Mouse (Mus musculus) thymus, postnatal 0 days (tissue): ENCODE results near the gene Dhps. TPM values are rescaled to one million over a fixed set of nuclear protein-coding genes. Genes with fewer than 3 reads are reported as not detected.
A peak's percentile ranks its signal among the peaks of the same experiment; 100 is the strongest.
"Not testable (repeated sequence)": the region's sequence is repeated elsewhere in the genome, so short reads cannot be mapped to it uniquely, and the experiment has no call there.

Source experiments
- DNase-seq: peaks from one replicate; pipeline ENCODE4 v3.0.0-alpha.2; 2015; ENCODE audit warnings: low spot score
- polyA plus RNA-seq: library from polyadenylated mRNA; unstranded; fragments of >200 nt; fragmentation: Nextera tagmentation; extraction: Ambion mirVana; gene quantifications from 2 replicates; pipeline ENCODE4 v1.2.1, GENCODE M21; 2015

Dhps gene
- polyA plus RNA-seq, 1 experiment from 2014 or later, result 78.0 TPM

GRCm38 (mm10) chr8:85059879-85060616 lies 11.5 kb upstream of the Dhps start, which contains the start of gene Fbxw9:
Gene Fbxw9 (plus strand): TSS chr8:85060055.
- peak; percentile 90 for DNase-seq

GRCm38 (mm10) chr8:85062603-85063002 lies 9.0 kb upstream of the Dhps start:
- no peak for DNase-seq

DNA sequence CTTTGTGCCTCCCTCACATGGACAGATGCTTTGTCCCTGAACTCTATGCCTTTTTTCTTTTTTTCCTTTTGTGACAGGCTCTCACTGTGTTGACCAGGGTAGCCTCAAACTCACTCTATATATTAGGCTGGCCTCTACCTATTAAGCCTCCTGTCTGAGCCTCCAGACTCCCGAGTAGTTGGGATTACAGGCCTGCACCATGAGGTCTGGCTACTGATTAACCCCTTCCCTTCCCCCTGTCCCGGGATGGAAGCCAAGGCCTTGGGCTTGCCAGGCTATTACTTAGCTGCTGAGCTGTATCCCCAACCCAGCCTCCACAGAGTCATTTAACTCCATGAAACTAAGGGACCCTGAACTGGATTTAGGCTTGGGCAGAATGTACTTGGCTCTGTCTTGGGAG lies 6.3 kb upstream of the Dhps start:
- DNase-seq, result no peak

DNA sequence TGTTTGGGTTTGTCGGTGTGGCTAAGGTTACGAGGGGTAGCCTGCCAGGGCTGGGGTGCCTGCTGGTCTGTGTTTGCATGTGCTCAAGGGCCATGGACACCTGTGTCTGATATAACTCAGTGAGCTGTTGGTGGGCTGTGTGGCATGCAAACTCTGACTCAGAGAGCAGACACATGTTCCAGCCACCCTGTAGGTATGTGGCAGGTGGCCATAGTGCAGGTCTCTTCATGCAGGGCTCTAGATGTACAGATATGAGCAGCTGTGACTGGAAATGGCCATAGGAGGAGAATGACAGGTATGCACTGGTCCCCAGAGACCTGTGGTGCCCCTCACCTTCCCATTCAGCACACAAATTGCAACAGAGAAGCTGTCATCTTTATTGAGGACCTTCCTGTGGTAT lies 4.4 kb upstream of the Dhps start:
- no peak for DNase-seq

- DNase-seq, result no peak
These were observed 3.6 kb upstream of the Dhps start, which contains the start of gene Gm5741 for GRCm38 (mm10) chr8:85067982-85068381. Gene Gm5741 (minus strand): TSS chr8:85067982.

DNA sequence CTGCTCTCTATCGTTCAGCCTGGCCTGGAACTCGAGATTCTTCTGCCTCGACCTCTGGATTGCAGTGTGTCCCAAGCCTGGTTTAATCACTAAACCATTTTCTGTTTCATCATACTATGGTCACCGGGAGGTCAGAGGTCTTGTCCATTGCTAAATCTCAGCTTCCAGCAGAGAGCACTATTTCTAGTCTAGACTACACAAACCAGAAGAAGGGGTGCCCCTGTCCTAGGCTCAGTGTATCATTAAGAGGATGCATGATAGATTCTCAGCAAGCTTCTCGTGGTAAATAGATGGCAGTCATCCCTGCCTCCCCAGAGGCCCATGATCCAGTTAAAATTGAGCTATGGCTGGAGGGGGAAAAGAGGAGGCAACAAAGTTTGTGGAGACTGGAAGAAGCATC lies 516 bp upstream of the Dhps start:
- no peak for DNase-seq

- DNase-seq, result peak; percentile 11
These were observed 890 bp downstream of the Dhps start for GRCm38 (mm10) chr8:85072364-85072929.

GRCm38 (mm10) chr8:85073041-85073612 lies 1.6 kb downstream of the Dhps start:
- no peak for DNase-seq

- DNase-seq, result no peak
These were observed 2.6 kb downstream of the Dhps start for GRCm38 (mm10) chr8:85074167-85074566.

GRCm38 (mm10) chr8:85074617-85075016 lies 3.1 kb downstream of the Dhps start:
- no peak for DNase-seq

GRCm38 (mm10) chr8:85076001-85076400 lies 4.4 kb downstream of the Dhps start:
- no peak for DNase-seq

DNA sequence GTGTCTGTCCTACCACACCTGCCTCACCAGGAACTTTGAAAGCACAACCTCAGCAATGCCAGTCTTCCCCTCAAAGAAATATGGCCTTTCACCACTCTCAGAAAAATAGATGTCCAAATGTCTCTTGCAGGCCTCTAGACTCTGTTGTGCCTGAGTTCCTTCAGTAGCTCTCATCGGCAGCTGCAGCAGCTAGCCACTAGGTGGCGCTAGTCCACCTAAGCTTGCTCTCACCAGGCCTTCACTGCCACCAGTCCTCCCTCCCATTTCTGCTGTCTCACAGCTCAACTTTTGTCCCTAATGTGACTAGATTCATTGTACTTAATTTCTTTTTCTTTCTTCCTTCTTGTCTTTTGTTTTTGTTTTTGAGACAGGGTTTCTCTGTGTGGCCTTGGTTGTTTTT lies 5.4 kb downstream of the Dhps start:
- DNase-seq, result peak; percentile 88

DNA sequence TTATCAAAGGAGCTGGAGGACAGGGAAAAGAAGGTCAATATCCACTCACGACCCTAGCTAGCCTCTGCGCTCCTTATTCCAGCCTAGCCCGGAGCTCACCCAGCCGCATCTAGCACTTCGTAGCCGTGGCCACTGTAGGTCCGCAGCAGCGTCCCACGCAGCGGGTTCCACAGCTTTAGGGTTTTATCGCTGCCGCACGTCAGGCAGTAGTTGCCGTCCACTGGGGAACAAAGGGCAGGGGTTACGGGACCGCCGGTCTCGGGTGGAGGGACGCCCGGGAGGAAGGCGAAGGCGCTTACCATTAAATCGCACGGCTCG lies 8.6 kb downstream of the Dhps start:
- no peak for DNase-seq

DNA sequence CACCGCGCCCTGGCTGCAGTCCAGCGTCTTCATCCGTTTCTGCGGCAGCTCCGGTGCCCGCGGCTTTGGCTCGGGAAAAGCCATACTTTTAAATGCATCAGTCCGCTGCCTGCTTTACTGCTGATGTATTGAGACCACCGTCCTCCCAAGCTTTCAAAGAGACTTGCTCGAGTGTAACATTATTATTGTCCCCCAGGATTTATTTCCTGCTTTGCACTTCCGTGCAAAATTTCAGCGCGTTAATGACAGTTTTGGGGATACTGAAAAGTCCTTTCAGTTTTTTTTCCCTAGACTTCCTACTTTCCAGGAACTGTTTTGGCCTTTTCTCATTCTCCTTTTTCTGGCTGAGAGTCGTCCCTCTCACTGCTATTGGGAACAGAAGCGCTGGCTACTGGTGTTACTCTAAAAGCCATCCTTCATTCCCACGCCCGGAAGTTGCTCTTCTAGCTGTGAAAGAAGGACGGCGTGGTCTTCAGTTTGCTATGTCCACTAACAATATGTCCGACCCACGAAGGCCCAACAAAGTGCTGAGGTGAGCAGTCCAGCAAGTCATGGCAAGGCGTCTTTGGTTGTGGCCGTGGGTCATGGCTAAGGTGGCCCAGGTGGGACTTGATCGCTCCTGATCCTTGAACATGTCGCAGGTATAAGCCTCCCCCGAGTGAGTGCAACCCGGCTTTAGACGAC lies 9.1 kb downstream of the Dhps start, which contains the start of gene Wdr83os:
Gene Wdr83os (plus strand): TSS at position 209 of the 684 bp plus-strand sequence.
- peak; percentile 81 for DNase-seq

GRCm38 (mm10) chr8:85081216-85081555 lies 9.6 kb downstream of the Dhps start, which contains the start of gene Wdr83:
Gene Wdr83 (minus strand): TSS chr8:85081306.
- peak; percentile 78 for DNase-seq

- DNase-seq, result not testable (repeated sequence)
These were observed 10.6 kb downstream of the Dhps start for GRCm38 (mm10) chr8:85082169-85082568.

DNA sequence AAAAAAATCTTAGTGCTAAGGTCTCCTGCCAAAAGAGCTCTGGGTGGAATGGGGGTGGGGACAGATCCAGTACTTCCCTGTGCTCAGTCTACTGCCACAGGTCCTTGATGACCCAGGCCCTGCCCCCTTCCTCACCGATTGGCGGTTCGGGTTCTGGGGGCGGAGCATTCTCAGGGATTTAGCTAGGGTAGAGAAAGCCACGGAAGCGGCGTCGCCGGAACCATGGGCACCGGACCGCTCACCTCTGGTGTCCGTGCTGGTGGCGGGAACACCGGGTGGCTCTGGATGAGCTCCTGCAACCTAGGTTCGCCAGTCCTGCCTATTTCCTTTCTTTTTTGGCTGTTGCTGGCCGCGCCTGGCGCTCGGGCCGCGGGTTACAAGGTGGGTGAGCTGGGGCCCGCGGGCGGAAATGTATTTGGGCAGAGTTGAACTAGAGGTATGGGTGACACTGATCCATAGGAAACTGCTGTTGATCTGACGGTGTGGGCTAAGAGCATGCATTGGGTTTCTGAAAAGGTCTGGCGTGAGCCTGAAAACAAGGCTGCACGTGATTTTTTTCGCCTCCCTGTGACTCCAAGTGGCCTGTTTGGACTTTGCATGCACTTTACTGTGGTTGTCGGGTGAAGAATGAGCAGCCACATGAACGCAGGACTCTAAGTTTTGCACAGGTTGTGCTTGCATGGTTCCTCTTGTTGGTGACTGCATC lies 11.7 kb downstream of the Dhps start, which contains the start of gene Man2b1:
Gene Man2b1 (plus strand): TSS at position 163 of the 706 bp plus-strand sequence.
- peak; percentile 87 for DNase-seq

DNA sequence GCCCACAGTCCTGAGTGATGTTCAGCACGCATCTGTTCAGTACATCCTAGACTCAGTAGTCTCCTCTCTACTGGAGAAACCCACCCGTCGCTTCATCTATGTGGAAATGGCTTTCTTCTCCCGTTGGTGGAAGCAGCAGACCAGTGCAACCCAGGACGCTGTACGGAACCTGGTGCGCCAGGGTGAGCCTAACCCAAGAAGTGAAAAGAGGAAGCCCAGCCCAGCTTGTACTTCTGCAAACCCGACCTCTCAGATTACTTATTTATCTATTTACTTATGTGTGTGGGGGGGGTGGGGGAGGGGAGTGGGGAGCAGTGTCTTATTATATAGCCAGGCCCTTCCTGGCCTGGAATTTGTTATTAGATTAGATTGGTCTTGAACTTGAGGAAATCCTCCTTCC lies 13.1 kb downstream of the Dhps start:
- no peak for DNase-seq

DNA sequence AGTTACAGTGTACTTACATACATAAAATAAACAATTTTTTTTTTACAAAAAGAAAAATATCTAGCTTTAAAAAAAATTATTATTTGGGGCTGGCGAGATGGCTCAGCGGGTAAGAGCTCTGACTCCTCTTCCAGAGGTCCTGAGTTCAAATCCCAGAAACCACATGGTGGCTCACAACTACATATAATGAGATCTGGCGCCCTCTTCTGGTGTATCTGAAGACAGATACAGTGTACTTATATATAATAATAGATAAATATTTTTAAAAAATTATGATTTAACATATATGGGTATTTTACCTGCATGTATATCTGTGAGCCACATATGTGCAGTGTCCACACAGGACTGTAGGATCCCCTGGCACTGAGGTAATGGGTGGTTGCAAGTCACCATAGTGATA lies 14.7 kb downstream of the Dhps start:
- no peak for DNase-seq

GRCm38 (mm10) chr8:85088771-85089170 lies 17.2 kb downstream of the Dhps start:
- no peak for DNase-seq

- no peak for DNase-seq
These were observed 19.3 kb downstream of the Dhps start for GRCm38 (mm10) chr8:85090856-85091255.
